Mouse (Mus musculus) lung, embryonic 16.5 days (tissue): ENCODE data around the gene Rrp8. TPM values are rescaled to one million over a fixed set of nuclear protein-coding genes. Genes with fewer than 3 reads are reported as not detected.

Source experiments
- polyA plus RNA-seq: library from polyadenylated mRNA; unstranded; fragments of >200 nt; fragmentation: Nextera tagmentation; extraction: Ambion mirVana; gene quantifications from 2 replicates; pipeline ENCODE4 v1.2.1, GENCODE M21; 2015

Gene Rrp8
- polyA plus RNA-seq, 1 experiment from 2014 or later = 41.7 TPM

Other genes with a start within 250 kb of the Rrp8 start
- gene Smpd1, start 183.0 kb downstream of the Rrp8 start, polyA plus RNA-seq = 47.8 and 50.3 TPM in 2 replicates
- gene Apbb1, start 155.7 kb downstream of the Rrp8 start, polyA plus RNA-seq = 46.3 and 48.0 TPM in 2 replicates
- 1.0 and 4.6 TPM in 2 replicates for gene Hpx, start 137.2 kb downstream of the Rrp8 start, polyA plus RNA-seq
- gene Trim3, start 103.8 kb downstream of the Rrp8 start, polyA plus RNA-seq = 61.8 and 67.0 TPM in 2 replicates
- gene Timm10b, start 97.3 kb downstream of the Rrp8 start, polyA plus RNA-seq = 181 and 208 TPM in 2 replicates
- 78.0 and 81.5 TPM in 2 replicates for gene Arfip2, start 97.0 kb downstream of the Rrp8 start, polyA plus RNA-seq
- 24.9 and 35.7 TPM in 2 replicates for gene Gm45799, start 96.8 kb downstream of the Rrp8 start, polyA plus RNA-seq
- gene Dnhd1, start 86.6 kb downstream of the Rrp8 start, polyA plus RNA-seq = 0.55 and 1.4 TPM in 2 replicates
- gene Ilk, start 793 bp downstream of the Rrp8 start, polyA plus RNA-seq = 413 and 414 TPM in 2 replicates
- 101 and 105 TPM in 2 replicates for gene Taf10, start 7.0 kb upstream of the Rrp8 start, polyA plus RNA-seq
- gene Tpp1, start 14.8 kb upstream of the Rrp8 start, polyA plus RNA-seq = 96.4 and 102 TPM in 2 replicates
- 7.1 and 7.2 TPM in 2 replicates for gene Dchs1, start 50.3 kb upstream of the Rrp8 start, polyA plus RNA-seq
- gene Mrpl17, start 73.7 kb upstream of the Rrp8 start, polyA plus RNA-seq = 344 and 345 TPM in 2 replicates
- 0.51 and 1.5 TPM in 2 replicates for gene Gm4070, start 216.6 kb upstream of the Rrp8 start, polyA plus RNA-seq